Mouse (Mus musculus): ENCODE results near the gene Gcsh. TPM values are rescaled to one million over a fixed set of nuclear protein-coding genes. Genes with fewer than 3 reads are reported as not detected.

The Gcsh gene
- 147 and 149 TPM in 2 replicates for polyA plus RNA-seq (2014; fragmentation: Nextera tagmentation; extraction: Ambion mirVana)

DNA sequence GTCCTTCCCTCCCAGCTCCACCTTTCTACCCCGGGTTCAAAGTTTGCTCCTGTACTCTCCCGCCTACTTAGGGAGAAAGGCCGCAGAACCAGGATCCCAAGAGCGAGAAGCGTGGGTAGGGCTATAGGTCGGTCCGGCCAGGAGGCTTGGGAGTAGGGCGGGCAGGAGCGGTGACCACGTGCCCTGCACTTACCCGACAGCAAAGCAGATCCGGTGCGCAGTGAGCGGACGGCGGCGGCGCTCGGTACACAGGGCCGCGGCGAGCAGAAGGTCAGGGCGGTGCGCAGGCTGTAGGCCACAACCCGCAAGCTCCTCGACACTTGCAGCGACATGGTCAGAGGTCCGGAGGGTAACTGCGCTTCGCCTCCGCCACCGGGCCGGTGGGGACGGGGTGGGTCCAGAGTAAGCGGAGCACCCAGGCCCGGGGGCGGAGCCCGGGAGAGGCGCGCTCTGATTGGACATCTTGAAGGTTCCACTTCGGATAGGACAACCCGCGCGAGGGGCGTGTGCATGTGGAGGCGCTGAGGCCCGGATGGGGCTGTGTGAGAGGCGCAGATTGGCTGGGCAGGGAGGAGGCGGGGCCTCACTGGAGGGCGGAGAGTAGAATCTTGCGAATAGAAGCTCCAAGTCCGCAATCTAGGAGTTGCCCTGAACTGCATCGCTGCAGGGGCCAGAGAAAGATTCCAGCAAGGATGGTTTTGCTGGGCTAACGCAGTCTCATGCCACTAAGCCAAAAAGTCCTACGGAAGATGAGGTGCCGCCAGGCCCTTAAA lies at the start of gene Gcsh:
Gene Gcsh (minus strand): TSS at position 443 of the 773 bp plus-strand sequence.
- Histone ChIP-seq H3K27me3 (replicated peaks; ENCODE audit: control insufficient read depth, insufficient read depth, low read length) (no peaks in the 10 kb centered on the region), H3K4me2 (peak within 1 kb of the TSS; percentile 95), H3K9me3 (ENCODE audit: control insufficient read depth, low read length) (no peaks in the 10 kb centered on the region), H3K27ac (ENCODE audit: low read depth, low read length) (peak within 1 kb of the TSS; percentile 46), H3K36me3 (ENCODE audit: control insufficient read depth, insufficient read depth, low read length) (0 out of 2 replicates have a peak, but pooled peaks cover 2% of the 10 kb centered on the region), H3K9ac (ENCODE audit: low read depth, low read length) (peak within 1 kb of the TSS; percentile 68), H3K4me3 (ENCODE audit: low read depth, low read length) (peak within 1 kb of the TSS; percentile 67), H3K4me1 (replicated peaks; ENCODE audit: control insufficient read depth, insufficient read depth, low read length) (peaks cover 8% of the 10 kb centered on the region)
- ATAC-seq (replicated peaks; ENCODE audit: low FRiP score) (peak; percentile 100), DNase-seq (ENCODE audit: low spot score) (peak; percentile 99)
- WGBS: under 1% methylated on average over 56 of the region's 56 CpGs

DNA sequence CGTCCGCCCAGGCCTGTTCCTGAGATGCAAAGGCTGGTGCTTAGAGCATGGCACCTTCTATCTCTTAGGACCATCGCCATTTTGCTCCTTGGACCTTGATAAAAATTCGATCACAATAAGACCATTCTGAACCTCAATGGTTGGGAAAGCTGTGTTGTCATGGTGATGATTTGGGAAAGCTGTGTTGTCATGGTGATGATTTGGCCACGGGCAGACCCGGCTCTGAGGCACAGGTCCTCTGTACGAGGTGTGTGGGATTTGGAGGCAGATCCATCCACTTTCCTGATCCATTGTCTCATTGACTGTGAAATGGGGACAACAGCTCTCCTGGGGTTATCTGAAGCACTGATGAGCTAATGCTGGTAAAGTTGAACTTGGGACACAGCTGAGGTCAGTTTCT lies 46.5 kb upstream of the Gcsh start:
- no peaks in the 10 kb centered on the region for H3K9me3 ChIP-seq (ENCODE audit: control insufficient read depth, low read length)
- no peak overlapping the region for H3K4me2 ChIP-seq
- H3K4me1 ChIP-seq (replicated peaks; ENCODE audit: control insufficient read depth, insufficient read depth, low read length): no peaks in the 10 kb centered on the region
- H3K27me3 ChIP-seq (replicated peaks; ENCODE audit: control insufficient read depth, insufficient read depth, low read length): no peaks in the 10 kb centered on the region; the same call in 1 of the 2 replicates
- no peaks in the 10 kb centered on the region for H3K36me3 ChIP-seq (ENCODE audit: control insufficient read depth, insufficient read depth, low read length)
- DNase-seq (ENCODE audit: low spot score) (no peak), ATAC-seq (replicated peaks; ENCODE audit: low FRiP score) (no peak)
- 75% methylated on average over 7 of the region's 7 CpGs for WGBS
- no peak overlapping the region for H3K27ac ChIP-seq (ENCODE audit: low read depth, low read length)
- H3K4me3 ChIP-seq (ENCODE audit: low read depth, low read length): no peak overlapping the region
- H3K9ac ChIP-seq (ENCODE audit: low read depth, low read length): no peak overlapping the region

- no peak for ATAC-seq (replicated peaks; ENCODE audit: low FRiP score)
- Histone ChIP-seq H3K9ac (ENCODE audit: low read depth, low read length) (no peak overlapping the region), H3K4me2 (no peak overlapping the region), H3K4me3 (ENCODE audit: low read depth, low read length) (no peak overlapping the region), H3K36me3 (ENCODE audit: control insufficient read depth, insufficient read depth, low read length) (no peaks in the 10 kb centered on the region), H3K27me3 (replicated peaks; ENCODE audit: control insufficient read depth, insufficient read depth, low read length) (no peaks in the 10 kb centered on the region), H3K9me3 (ENCODE audit: control insufficient read depth, low read length) (no peaks in the 10 kb centered on the region), H3K4me1 (replicated peaks; ENCODE audit: control insufficient read depth, insufficient read depth, low read length) (0 out of 2 replicates have a peak, but pooled peaks cover 2% of the 10 kb centered on the region), H3K27ac (ENCODE audit: low read depth, low read length) (no peak overlapping the region)
- WGBS: 77% methylated on average over 7 of the region's 7 CpGs
- no peak for DNase-seq (ENCODE audit: low spot score)
Observed at GRCm38 (mm10) chr8:117037374-117037935, 44.1 kb upstream of the Gcsh start.

DNA sequence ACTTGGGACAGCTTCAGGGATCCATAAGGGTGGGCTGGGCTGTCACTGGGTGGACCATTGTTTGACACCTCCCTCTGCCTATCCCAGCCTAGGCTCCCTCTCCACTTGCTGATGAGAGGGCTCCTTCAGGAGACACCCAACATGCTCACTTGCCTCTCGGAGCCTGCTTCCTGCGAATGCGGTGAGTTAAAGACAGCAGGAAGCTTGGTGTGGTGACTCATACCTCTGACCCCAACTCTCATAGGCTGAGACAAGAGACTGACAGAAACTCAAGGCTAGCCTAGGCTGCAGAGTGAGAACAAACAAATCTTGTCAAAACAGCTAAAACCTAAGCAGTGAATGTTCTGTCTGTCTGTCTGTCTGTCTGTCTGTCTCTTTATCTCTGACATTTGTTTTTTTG lies 40.1 kb upstream of the Gcsh start:
- 49% methylated on average over 3 of the region's 3 CpGs for WGBS
- H3K9ac ChIP-seq (ENCODE audit: low read depth, low read length): no peak overlapping the region
- DNase-seq (ENCODE audit: low spot score): no peak

GRCm38 (mm10) chr8:117032609-117033008 lies 39.3 kb upstream of the Gcsh start:
- Histone ChIP-seq H3K4me2 (no peak overlapping the region), H3K36me3 (ENCODE audit: control insufficient read depth, insufficient read depth, low read length) (no peaks in the 10 kb centered on the region), H3K4me1 (replicated peaks; ENCODE audit: control insufficient read depth, insufficient read depth, low read length) (0 out of 2 replicates have a peak, but pooled peaks cover 2% of the 10 kb centered on the region), H3K4me3 (ENCODE audit: low read depth, low read length) (no peak overlapping the region), H3K27ac (ENCODE audit: low read depth, low read length) (no peak overlapping the region), H3K9me3 (ENCODE audit: control insufficient read depth, low read length) (no peaks in the 10 kb centered on the region), H3K27me3 (replicated peaks; ENCODE audit: control insufficient read depth, insufficient read depth, low read length) (no peaks in the 10 kb centered on the region), H3K9ac (ENCODE audit: low read depth, low read length) (no peak overlapping the region)
- no peak for ATAC-seq (replicated peaks; ENCODE audit: low FRiP score)
- no peak for DNase-seq (ENCODE audit: low spot score)
- 46% methylated on average over 8 of the region's 8 CpGs for WGBS

More for the DNA sequence above, 40.1 kb upstream of the Gcsh start:
- peak; percentile 23; the same call in 1 of the 2 replicates for ATAC-seq (replicated peaks; ENCODE audit: low FRiP score)
- 0 out of 2 replicates have a peak, but pooled peaks cover 2% of the 10 kb centered on the region for H3K4me1 ChIP-seq (replicated peaks; ENCODE audit: control insufficient read depth, insufficient read depth, low read length)
- H3K4me3 ChIP-seq (ENCODE audit: low read depth, low read length): no peak overlapping the region
- no peaks in the 10 kb centered on the region for H3K27me3 ChIP-seq (replicated peaks; ENCODE audit: control insufficient read depth, insufficient read depth, low read length)
- H3K36me3 ChIP-seq (ENCODE audit: control insufficient read depth, insufficient read depth, low read length): no peaks in the 10 kb centered on the region
- no peak overlapping the region for H3K27ac ChIP-seq (ENCODE audit: low read depth, low read length)
- no peaks in the 10 kb centered on the region for H3K9me3 ChIP-seq (ENCODE audit: control insufficient read depth, low read length)
- H3K4me2 ChIP-seq: no peak overlapping the region

DNA sequence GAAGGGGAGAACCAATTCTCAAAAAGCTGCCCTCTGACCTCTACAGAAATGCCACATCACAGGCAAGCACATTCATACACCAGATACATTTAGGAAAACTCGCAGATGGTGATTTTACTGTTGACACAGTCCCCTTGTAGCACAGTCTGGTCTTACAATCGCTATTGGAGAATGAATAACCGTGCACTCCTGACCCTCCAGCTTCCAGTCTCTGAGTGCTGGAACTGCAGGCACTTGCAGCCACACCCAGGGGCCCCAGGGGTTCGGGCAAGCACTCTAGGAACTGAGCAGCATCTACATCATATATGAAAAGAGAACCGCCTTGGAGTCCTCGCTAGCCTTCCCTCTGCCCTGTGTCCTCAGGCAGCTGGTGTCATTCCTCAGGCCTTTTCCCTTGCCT lies 38.1 kb upstream of the Gcsh start:
- no peak overlapping the region for H3K9ac ChIP-seq (ENCODE audit: low read depth, low read length)
- no peak overlapping the region for H3K4me3 ChIP-seq (ENCODE audit: low read depth, low read length)
- no peak overlapping the region for H3K4me2 ChIP-seq
- H3K9me3 ChIP-seq (ENCODE audit: control insufficient read depth, low read length): no peaks in the 10 kb centered on the region
- no peak for DNase-seq (ENCODE audit: low spot score)
- no peak overlapping the region for H3K27ac ChIP-seq (ENCODE audit: low read depth, low read length)
- WGBS: 56% methylated on average over 6 of the region's 6 CpGs
- H3K27me3 ChIP-seq (replicated peaks; ENCODE audit: control insufficient read depth, insufficient read depth, low read length): no peaks in the 10 kb centered on the region
- 0 out of 2 replicates have a peak, but pooled peaks cover 2% of the 10 kb centered on the region for H3K4me1 ChIP-seq (replicated peaks; ENCODE audit: control insufficient read depth, insufficient read depth, low read length)
- no peaks in the 10 kb centered on the region for H3K36me3 ChIP-seq (ENCODE audit: control insufficient read depth, insufficient read depth, low read length)
- ATAC-seq (replicated peaks; ENCODE audit: low FRiP score): no peak

GRCm38 (mm10) chr8:117028686-117029085 lies 35.3 kb upstream of the Gcsh start:
- Histone ChIP-seq H3K27ac (ENCODE audit: low read depth, low read length) (no peak overlapping the region), H3K27me3 (replicated peaks; ENCODE audit: control insufficient read depth, insufficient read depth, low read length) (no peaks in the 10 kb centered on the region), H3K9ac (ENCODE audit: low read depth, low read length) (no peak overlapping the region), H3K36me3 (ENCODE audit: control insufficient read depth, insufficient read depth, low read length) (no peaks in the 10 kb centered on the region), H3K4me3 (ENCODE audit: low read depth, low read length) (no peak overlapping the region), H3K9me3 (ENCODE audit: control insufficient read depth, low read length) (no peaks in the 10 kb centered on the region), H3K4me2 (no peak overlapping the region), H3K4me1 (replicated peaks; ENCODE audit: control insufficient read depth, insufficient read depth, low read length) (0 out of 2 replicates have a peak, but pooled peaks cover 2% of the 10 kb centered on the region)
- 89% methylated on average over 10 of the region's 10 CpGs for WGBS
- no peak for DNase-seq (ENCODE audit: low spot score)
- ATAC-seq (replicated peaks; ENCODE audit: low FRiP score): no peak

GRCm38 (mm10) chr8:117027601-117028000 lies 34.3 kb upstream of the Gcsh start:
- Histone ChIP-seq H3K9ac (ENCODE audit: low read depth, low read length) (no peak overlapping the region), H3K9me3 (ENCODE audit: control insufficient read depth, low read length) (no peaks in the 10 kb centered on the region), H3K36me3 (ENCODE audit: control insufficient read depth, insufficient read depth, low read length) (no peaks in the 10 kb centered on the region), H3K4me2 (no peak overlapping the region), H3K4me1 (replicated peaks; ENCODE audit: control insufficient read depth, insufficient read depth, low read length) (peaks cover under 1% of the 10 kb centered on the region; the same call in 1 of the 2 replicates), H3K27me3 (replicated peaks; ENCODE audit: control insufficient read depth, insufficient read depth, low read length) (no peaks in the 10 kb centered on the region), H3K4me3 (ENCODE audit: low read depth, low read length) (no peak overlapping the region), H3K27ac (ENCODE audit: low read depth, low read length) (no peak overlapping the region)
- WGBS: 87% methylated on average over 5 of the region's 5 CpGs
- DNase-seq (ENCODE audit: low spot score): no peak
- no peak for ATAC-seq (replicated peaks; ENCODE audit: low FRiP score)

All from liver, embryonic 11.5 days (tissue).